Mouse (Mus musculus): ENCODE measurements around the gene Tmprss11e. TPM values are rescaled to one million over a fixed set of nuclear protein-coding genes. Genes with fewer than 3 reads are reported as not detected.

Gene Tmprss11e
- total RNA-seq (2021), result not detected
- long read RNA-seq, experiment 1, result 0 reads
- long read RNA-seq, experiment 2, result 0 reads

DNA sequence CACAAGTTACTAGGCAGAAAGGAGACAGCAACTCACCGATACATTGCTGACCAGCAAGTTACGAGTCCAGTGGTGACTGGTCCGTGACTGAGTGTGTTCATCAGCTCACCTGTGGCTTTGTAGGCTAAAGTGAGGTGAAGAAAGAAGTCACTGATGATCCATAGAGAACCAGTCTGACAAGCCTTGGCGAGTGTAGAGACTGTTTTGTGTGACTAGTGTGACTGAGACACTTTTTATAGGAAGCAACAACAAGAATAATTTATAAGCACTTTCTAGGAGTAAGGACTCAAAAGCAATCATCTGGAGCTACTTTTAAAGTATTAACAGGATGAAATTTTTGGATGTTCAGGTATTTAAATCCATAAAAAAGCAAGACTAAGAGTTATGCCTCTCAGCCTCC, at the start of gene Tmprss11e:
Gene Tmprss11e, minus strand, starts transcription at position 101 of the 400 bp plus-strand sequence.
- no peak for DNase-seq (ENCODE audit: low spot score in 2 of 2)
- intact Hi-C loops (cut with DNase I), result no loop called here

DNA sequence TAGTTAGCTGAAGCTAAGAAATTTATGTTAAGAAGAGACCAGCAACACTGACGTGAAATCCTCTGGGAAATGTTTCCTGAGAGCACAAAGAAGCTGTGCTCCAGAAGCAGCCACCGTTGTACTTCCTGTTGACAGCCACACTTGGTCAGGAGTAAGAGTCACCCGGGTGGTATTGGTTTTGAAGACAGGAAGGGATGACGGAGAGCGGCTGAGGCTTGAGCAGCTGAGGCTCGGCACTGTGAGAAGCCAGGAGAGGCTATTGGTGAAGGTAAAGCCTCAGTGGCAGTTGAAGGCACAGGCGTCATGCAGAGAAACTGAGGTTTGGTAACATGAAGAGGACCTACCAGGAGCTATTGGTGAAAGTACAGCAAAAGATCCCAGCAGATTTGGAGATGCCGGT, 47.2 kb upstream of the Tmprss11e start:
- intact Hi-C loops (cut with DNase I), result no loop called here
- DNase-seq (ENCODE audit: low spot score in 2 of 2), result no peak

DNA sequence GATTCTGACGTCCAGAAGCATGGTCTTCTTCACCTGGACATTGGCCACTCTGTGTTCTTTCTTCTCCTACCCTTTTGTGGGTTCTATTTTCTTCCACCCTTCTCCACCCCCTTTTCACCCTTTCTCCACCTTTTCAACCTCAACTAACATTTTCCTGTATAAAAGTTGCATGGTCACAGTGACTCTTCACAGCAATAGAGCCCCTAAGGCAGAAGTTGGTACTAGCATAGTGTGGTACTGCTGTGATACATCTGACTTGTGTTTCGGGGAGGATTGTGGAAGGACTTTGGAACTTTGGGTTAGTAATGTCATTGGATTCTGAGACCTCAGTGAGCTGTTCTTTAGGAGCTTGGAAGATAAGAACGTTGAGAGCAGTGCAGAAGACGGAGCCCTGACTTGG, 46.6 kb upstream of the Tmprss11e start:
- intact Hi-C loops (cut with DNase I), result no loop called here
- DNase-seq (ENCODE audit: low spot score in 2 of 2), result no peak

DNA sequence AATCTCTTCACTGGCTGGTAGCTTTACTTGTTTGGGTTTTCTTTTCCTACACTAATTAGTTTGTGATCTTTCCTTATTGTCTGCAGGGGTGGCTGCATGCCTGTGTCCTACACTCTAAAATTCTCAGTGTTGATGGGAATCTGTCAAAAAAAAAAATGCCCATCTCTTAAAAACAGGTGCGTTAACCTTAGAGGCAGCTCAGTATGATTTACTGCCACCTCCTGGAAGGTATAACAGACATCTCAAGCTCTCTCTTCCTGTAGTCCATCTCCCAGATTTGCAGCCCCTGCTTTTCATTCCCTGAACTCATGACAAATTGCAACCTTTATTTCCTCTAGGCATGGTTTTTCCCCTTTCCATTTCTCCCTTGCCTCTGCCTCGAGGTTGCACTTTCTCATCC, 44.3 kb upstream of the Tmprss11e start:
- no peak for DNase-seq (ENCODE audit: low spot score in 2 of 2)
- intact Hi-C loops (cut with DNase I), result no loop called here

DNA sequence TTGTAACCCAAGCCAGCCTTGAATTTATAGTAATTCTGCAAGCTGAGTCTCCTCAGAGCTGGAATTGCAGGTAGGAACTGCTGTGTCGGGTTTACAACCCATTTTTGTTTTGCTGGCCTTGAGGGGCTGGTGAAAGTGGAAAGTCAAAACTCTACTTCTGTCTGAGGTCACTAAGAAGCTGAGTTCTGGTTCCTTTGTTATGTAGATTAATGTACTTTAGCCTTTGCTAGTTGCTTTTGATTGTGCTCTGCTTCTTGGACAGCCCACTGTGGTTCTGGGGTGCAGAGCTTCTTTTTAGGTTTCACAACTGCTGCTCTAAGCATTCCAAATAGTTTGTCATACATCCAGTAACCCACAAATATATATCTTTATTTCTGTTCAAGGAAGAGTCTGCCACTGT, 41.2 kb upstream of the Tmprss11e start:
- intact Hi-C loops (cut with DNase I), result no loop called here
- no peak for DNase-seq (ENCODE audit: low spot score in 2 of 2)

DNA sequence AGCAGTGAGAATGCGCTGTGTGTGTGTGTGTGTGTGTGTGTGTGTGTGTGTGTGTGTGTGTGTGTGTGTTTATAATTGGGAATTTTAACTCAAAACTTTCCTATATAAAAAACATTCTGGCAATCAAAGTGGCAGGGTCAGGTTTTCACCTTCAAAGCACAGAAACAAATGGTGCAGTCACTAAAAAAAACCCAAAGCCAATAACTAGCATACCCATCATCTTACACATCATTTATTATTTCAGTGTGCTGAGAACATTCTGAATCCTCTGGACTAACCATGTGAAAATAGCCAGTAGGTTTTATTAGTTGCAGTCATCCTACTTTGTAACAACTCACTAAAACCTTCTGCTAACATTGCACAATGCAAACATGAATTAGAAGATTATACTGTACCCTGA, 38.6 kb upstream of the Tmprss11e start:
- DNase-seq (ENCODE audit: low spot score in 2 of 2), result no peak

DNA sequence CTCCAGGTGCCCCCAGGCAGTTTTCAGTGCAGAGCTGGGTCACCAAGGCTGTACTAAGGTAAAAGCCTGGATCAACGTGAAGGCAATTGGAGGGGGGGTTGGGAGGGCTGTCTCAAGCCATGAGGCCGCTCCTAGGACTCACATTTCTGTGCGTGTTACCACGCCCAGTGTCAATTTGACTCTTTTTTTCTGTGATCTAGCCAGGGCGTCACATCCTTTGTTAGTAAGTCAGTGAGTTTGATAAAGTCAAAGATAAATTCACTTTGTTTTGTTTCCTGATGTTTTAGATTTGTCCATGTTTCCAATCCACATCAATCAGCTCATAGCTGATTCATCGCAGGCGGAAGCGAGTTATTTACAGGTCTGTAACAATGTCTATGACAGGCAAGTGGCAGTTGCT, 37.4 kb upstream of the Tmprss11e start:
- intact Hi-C loops (cut with DNase I), result no loop called here
- no peak for DNase-seq (ENCODE audit: low spot score in 2 of 2)

More for the DNA sequence above, 38.6 kb upstream of the Tmprss11e start:
- intact Hi-C loops (cut with DNase I), result no loop called here

DNA sequence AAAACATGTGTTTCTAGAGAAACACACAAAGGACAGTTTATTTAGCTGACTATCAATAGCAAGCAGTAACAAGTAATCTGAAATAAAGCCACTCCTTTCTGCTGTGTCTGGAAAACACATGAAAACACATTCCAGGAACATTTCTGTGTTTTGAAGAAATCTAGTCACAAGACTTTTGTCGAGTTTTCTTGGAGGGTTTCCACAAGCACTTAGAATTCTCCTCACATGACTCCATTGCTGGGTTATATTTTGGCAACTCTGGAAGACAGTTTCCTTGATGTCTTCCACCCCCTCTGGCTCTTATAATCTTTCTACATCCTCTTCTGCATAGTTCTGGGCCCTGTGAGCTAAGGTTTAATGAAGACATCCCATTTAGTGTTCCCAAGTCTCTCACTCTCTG, 32.9 kb upstream of the Tmprss11e start:
- DNase-seq (ENCODE audit: low spot score in 2 of 2), result no peak
- intact Hi-C loops (cut with DNase I), result no loop called here

DNA sequence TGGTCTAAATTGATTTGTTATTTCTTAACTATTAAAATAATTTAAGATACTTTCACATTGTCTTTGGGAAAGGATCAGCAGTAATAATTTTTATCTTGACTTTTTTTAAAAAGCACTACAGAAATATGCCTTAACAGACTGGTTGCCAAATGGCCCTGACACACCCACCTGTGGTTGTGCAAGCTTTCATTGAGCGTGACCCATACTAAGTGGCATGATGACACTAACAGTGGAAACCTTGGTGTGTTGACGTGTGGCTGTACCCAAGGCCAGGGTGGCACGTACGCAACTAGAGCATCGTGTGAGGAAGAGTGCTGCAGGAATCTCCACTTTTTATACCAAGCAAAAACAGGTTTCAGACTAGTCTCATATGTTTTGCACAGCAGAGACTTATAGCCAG, 31.3 kb upstream of the Tmprss11e start:
- intact Hi-C loops (cut with DNase I), result no loop called here
- no peak for DNase-seq (ENCODE audit: low spot score in 2 of 2)

DNA sequence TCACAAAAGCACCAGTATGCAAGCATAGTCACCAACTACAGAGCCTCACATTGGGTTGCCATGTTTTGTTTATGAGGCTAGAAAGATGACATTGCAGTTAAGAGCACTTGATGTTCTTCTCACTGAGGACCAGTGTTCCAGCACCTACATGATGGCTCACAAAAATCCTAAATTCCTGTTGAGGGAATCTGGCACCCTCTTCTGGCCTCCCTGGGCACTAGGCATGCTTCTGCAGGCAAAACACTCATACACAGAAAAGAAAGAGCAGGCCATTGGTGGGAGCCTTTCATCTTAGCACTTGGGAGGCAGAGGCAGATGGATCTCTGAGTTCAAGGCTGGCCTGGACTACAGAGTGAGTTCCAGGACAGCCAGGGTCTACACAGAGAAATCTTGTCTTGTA, 25.4 kb upstream of the Tmprss11e start:
- intact Hi-C loops (cut with DNase I), result no loop called here
- no peak for DNase-seq (ENCODE audit: low spot score in 2 of 2)

DNA sequence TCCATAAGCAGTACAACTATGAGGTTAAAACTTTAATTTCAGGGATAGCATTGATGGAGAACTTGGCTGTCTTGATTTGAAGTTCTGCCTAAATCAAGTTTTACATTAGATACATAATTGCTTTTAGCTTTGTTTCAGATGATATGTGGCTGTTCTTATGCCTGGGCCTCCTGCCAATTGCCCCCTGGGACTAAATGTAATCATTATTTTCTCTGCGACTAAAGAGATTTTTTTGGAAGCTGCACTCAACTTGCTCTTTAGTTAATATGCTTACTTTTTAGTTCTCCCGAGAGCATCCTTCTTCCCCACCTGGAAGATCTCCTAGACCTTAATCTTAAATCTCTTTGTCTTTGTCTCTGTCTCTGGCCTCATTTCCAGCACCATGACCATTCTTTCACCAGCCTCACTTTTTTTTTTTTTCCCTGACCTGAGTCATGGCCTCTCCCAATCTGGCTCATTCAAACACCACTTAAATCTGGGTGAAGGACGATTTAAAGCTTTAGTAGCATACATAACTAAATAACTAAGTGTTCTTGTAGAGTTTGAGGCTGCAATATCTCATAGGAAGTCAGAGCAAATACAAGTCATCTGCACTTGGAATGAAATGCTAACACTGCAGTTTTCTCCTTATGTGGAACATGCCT, 23.5 kb upstream of the Tmprss11e start:
- no peak for DNase-seq (ENCODE audit: low spot score in 2 of 2)
- intact Hi-C loops (cut with DNase I), result no loop called here

DNA sequence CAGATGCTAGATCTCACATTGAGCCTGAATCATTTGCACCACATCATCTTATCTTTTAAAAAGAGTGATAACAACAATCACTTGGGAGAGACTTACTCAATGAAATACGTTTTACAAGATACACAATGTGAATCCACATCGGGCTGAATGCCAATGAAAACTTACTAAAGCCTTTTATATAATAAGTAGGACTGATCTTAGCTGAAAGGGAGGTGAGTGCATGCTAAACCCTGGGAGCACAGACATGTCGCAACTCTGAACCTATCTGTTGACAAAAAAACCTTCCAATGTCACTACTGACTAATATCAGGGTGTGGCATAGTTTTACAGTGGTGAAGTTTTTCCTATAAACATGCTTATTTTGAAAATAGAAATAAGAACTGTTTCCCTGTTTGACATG, 2.8 kb downstream of the Tmprss11e start:
- no peak for DNase-seq (ENCODE audit: low spot score in 2 of 2)
- intact Hi-C loops (cut with DNase I), result no loop called here

DNA sequence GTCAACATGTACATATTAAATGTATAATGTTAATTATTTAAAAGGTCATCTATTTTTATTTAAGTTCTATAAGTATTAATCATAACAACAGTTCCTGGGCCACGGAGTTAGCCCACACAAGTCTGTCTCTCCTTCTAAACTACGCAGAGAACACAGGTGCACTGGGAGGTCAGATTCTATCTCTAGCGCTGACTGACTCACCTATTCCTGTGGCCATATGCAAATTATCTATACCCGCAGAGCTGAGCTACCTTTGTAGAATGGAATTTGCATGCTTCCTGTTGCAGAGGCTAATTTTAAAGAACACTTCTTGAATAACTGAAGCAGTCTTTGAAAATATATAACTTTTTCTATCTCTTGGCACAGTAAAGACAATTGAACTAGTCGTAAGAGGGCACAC, 4.5 kb downstream of the Tmprss11e start:
- DNase-seq (ENCODE audit: low spot score in 2 of 2), result no peak
- intact Hi-C loops (cut with DNase I), result no loop called here

DNA sequence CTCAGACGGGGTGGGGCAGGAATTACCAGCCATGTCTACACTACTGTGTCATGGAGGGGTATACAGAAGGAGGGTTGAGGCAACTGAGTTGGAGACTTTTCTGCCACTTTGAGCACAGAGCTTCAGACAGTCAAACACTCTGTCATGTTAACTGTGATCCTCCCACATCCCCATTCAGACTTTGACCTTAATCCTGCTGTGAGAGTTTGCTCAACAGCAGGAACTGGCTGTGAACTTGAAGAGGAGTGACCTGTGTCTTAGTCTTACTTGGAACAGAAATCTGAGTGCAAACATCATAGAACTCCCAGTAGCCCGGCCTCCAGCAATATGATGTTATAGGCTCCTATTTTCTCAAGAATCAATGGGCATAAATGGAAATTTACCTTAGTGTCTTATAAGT, 9.8 kb downstream of the Tmprss11e start:
- intact Hi-C loops (cut with DNase I), result no loop called here
- DNase-seq (ENCODE audit: low spot score in 2 of 2), result no peak

DNA sequence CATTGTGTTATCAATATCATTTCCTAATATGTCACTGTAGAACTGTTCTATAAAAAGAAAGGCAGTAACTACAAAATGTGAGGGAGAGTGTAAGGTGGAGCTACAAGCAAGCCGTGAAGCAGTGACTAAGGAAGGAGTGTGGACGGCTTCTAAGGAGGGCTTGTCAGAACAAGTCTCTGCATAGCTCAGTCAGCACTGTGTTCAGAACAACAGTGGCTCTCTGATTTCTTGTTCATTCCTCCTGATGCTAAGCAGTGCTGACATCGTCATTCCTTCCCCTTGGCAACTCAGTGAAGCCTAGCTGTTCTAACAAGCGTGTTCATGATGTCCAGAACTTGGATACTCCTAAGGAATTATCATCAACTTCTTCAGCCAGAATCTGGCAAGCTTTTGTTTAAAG, 15.0 kb downstream of the Tmprss11e start:
- intact Hi-C loops (cut with DNase I), result no loop called here
- DNase-seq (ENCODE audit: low spot score in 2 of 2), result no peak

DNA sequence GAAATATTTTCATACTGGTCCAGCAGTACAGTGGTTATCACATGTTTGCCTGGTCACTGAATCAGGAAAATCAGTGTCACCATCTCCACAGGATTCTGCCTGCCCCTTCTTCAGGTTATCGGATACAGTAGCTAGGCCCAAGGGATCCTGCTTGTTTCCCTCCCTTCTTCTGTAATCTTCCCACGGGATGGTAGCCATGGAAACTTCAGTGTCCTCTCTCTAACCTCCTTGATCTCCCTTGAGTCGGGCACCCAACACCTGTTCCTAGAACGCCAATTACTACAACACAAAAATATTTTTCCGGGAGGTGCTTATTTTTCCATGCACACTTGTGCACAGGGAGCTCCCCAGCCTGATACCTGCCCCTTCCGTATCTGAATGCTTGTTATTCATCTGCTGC, 17.0 kb downstream of the Tmprss11e start:
- intact Hi-C loops (cut with DNase I), result no loop called here
- no peak for DNase-seq (ENCODE audit: low spot score in 2 of 2)

DNA sequence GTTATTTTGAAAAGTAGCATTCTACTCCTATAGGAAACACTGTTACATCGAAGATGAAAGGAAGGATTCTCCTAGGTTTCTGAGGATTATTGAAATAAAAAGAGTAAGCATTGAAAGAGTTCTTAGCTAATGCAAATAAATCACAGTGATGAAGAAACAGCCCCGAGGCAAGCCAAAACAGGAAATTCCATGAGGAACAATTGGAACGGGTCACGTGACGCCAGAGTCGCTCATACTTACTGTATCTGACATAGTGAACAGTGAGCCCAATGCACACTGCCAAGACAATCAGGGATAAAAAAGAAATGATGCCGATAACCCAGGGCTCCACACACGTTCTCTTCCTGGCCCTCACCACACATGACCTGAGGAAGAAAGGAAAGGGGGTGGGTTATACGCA, 18.6 kb downstream of the Tmprss11e start:
- intact Hi-C loops (cut with DNase I), result no loop called here

DNA sequence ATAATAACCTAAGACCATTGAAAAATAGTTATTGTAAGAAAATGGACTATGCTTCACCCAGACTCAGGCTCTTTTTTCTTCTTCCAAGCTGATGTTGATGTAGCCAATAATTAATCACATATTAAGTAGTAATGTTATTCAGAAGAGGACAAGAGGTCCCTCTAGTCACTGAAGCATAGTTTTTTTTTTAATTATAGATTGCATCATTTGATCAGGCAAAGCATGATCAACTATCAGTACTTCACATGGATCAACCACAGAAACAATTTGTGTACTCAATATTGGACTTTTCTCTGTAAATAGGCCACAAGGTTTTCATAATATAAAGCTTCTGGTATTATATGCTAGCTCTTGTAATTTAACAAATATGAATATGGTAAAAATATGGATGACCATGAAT, 20.6 kb downstream of the Tmprss11e start:
- DNase-seq (ENCODE audit: low spot score in 2 of 2), result no peak
- intact Hi-C loops (cut with DNase I), result no loop called here

More for the DNA sequence above, 18.6 kb downstream of the Tmprss11e start:
- no peak for DNase-seq (ENCODE audit: low spot score in 2 of 2)

DNA sequence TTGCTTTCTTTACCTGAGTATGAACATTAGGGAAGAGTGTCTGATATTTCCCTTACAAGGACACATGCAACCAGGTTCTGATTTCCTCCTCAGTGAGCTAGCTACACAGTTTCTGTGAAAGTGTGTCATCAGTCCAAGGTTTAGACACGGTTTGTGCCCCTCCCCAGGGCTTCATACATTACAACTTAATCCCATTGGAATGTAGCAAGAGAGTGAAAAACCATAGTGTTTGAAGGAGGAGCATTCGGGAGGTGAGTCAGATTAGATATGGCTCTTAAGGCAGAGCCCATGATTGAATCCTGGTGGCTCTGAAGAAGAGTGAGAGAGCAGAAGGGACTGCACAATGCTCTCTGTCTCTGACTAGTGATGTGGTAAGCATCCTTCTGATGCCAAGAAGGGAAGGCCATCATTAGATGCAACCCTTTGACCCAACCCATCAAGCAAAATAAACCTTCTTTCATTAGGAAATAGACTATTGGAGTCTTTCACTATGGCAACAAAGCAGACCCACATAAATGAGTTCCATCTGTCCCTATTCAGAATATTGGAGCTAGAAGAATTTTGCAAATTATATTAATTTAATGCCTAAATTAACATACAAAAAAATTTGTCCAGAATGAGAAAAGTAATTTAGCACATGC, 22.7 kb downstream of the Tmprss11e start:
- no peak for DNase-seq (ENCODE audit: low spot score in 2 of 2)
- intact Hi-C loops (cut with DNase I), result no loop called here

DNA sequence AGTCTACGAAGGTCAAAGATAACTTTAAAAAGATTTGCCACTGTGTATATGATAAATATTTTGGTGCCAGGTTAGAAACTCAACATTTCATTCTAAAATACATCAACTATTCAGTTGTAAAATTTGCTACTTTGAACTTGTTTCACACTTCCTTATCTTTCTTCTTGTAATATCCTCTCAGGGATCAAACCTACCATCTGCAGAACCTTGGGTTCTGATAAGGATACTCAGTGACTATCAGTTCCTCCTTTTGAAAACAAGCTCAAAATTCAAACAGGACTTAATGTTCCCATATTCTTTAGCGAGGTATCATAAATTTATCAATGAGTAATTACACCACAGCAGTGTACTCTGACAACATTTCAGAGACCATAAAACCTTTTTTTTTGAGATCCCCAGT, 30.6 kb downstream of the Tmprss11e start:
- intact Hi-C loops (cut with DNase I), result no loop called here

DNA sequence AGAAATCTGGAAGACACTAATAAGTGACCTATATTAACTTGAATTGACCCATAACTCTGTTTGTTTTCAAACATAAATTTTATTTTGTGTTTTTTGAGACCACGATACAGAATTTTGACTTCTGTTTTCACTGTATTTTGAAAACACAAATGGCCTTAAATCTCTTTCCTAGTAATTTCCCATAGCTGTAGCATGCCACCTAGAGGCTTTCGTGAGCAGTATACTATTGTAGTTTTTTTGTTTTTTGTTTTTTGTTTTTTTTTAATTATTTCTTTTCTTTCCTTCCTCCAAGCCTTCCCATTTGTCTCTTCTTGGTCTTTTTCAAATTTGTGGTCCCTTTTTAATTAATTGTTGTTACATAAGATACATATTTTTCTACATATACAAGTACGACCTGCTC, 40.7 kb downstream of the Tmprss11e start:
- intact Hi-C loops (cut with DNase I), result no loop called here
- no peak for DNase-seq (ENCODE audit: low spot score in 2 of 2)

More for the DNA sequence above, 30.6 kb downstream of the Tmprss11e start:
- no peak for DNase-seq (ENCODE audit: low spot score in 2 of 2)
